Mouse (Mus musculus): ENCODE measurements at regions not wholly inside any gene's neighbourhood (a gene's known extent, or its start where the extent isn't known, plus 50 kb on each side); places are given as distances from the start of the nearest gene placed in this dataset.

DNA sequence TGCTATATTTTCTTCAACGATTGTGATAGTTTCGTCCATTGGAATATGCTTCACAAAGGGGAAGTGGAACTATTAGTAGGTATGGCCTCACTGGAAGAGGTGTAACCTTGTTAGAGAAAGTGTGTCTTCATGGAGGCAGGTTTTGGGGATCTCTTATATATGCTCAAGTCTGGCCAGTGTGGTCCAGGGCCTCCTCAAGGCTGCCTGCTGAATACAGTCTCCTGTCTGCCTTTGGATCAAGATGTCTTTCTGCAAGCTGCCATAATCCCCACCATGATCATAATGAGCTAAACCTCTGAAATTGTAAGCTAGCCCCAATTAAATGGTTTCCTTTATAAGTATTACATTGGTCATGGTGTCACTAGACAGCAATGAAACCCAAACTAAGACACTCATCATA is 384.3 kb downstream of the Btbd3 start:
- no peak for DNase-seq (ENCODE audit: low spot score in 2 of 2)

DNA sequence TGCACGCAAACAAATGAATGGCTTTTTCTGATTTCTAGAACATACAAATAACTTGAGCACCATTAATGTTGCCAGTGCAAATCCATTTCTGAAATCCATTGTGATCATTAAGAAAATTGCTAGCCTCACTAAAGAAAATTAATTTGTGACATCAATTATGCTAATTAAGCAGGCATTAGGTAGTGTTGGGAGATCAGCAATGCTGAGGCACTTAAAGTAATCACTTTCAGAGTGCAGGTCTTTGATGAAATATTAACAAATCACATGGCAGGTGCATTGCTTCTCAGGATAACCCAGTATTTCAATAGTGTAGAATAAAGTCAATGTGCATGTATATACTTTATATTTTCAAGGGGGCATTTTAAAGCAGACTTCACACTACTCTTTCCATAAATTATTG is 385.0 kb downstream of the Btbd3 start:
- no peak for DNase-seq (ENCODE audit: low spot score in 2 of 2)

DNA sequence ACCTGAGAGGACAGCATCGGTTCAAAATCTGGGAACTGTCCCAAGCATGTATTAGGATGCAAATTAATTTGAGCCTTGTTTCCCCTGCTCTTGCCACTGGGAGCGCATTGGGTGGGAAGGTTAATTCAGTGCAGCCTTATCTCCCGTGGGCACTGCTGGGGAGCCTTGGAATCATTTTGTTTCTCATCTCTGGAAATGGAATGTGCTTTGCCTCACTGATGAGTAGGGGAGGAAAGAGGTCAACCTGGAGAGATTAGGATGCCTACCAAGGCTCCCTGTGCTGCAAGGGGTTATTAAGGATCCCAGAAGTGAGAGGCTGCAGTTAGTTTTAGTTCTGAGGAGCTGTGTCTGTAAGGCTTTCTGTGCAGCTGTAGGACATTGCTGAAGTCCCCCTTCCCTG is 392.3 kb downstream of the Btbd3 start:
- no peak for DNase-seq (ENCODE audit: low spot score in 2 of 2)

DNA sequence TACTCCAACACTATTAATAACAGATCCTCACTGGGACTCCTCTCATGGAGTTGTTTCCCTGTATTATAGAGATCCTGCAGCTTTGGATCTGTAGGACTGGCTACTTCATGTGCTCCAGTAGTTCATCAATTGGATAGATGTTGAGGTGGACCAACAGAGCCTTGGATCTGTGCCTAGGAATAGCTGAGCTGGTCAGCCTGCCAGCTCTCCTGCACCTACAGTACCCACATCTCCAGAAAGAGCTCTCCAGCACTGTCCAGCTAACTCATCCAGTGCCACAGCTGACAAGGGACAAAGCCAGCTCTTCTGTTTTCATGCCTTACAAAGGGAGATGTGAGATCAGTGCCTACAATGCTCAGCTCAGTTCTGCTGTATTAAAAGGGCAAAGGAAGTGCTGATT is 403.0 kb downstream of the Btbd3 start:
- DNase-seq (ENCODE audit: low spot score in 2 of 2): no peak

DNA sequence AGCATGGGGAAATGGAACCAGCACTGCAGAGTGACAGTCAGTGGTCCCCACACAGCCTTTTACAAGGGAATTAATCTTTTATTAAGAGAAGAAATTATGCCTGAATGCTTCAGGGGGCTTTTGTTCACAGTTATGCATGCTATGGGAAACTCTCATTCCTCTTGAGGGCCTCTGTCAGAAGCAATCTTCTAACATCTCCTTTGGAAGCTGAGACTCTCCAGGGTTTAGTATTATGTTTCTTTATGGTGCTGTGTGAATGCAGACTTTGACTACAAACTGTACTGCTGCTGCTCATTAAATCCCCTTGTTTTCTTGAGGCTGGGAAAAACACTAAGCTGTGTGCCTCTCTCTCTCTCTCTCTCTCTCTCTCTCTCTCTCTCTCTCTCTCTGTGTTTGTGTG is 413.9 kb downstream of the Btbd3 start:
- DNase-seq (ENCODE audit: low spot score in 2 of 2): no peak

DNA sequence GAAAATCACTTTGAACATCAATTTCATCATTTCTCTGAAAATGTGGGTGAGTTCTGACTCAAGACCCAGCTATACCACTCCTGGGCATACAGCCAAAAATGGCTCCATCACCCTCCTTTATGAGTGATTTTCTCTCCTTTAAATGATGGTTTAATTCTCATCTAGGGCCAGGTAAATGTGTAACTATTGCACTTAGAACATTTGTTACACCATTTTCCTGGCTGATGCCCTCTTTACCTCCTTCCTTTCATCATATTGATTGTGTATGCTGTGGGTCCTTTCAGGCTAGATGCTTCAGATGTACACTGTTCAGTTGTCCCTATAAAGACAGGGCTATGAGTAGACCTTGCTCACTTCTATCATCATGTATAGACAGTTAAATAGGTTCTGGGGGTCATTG is 418.4 kb downstream of the Btbd3 start:
- DNase-seq (ENCODE audit: low spot score in 2 of 2): no peak

DNA sequence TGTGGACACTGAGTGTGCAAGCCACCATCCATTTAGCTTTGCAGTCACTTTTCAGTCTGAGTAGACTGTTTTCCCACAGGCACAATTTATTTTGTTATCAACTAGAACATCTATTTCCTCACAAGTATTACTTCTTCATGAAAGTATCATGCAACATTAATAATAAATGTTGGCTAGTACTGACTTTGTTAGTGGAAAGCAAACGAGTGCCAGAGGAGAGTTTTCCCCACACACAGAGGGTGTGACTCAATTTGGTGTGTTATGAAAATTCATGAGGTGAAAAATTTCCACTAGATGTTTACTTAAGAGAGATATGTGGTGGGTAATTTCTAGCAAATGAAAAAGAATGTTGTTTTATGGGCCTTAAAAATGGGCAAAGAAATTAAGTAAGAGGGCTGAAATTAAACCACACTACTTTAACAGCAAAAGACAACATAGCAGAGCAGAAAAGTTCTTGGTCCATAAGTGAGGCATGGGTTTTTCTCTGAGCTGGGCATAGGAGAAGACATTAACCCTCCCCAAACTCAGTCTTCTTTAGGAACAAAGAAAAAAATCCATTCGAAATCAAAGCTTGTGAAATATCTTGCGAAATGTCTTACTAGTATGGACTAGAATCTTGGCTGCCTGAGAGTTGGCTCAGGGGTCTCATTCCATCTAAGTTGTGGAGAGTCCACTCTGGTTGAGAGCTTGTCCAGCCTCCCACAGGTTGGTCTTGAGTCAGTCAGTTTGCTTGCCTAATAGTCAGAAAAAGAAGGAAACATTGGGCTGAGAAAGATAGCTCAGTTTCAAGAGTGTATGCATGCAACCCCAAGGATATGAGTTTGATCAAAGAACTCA is 419.1 kb downstream of the Btbd3 start:
- DNase-seq (ENCODE audit: low spot score in 2 of 2): no peak

DNA sequence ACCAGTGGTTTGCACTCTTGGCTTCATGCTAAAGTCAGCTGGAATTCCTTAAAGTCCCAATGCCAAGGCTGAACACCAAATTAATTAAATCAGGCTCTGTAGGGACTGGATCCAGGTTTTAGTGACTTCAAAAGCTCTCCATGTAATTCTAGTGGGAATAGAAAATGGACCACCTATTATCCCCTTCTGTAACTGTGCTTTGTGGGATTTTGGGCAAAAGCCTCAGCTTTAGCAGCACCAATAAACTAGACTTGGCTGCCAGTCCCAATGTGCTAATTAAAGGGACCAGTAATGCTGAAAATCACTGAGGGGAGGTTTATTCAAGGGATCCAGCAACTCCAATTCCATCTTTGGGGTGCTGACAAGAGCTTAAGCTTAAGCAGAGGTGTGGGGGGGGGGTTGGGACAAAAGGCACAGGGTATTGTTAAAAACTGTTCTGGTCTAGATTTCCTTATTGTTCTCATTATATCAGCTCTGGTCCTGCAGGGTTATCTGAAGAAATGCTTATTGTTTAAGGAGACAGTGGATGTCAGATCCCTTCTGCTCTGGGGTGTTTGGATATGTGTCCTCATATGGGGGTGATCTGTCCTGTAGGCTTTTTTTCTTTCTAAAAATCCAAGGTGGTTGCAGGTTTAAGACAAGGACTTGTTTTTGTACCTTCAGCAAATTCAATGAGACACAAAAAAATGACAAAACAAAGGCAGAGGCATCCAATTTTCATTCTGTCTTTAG is 431.9 kb downstream of the Btbd3 start:
- peak; percentile 36 to 51 for DNase-seq (ENCODE audit: low spot score in 2 of 2)

DNA sequence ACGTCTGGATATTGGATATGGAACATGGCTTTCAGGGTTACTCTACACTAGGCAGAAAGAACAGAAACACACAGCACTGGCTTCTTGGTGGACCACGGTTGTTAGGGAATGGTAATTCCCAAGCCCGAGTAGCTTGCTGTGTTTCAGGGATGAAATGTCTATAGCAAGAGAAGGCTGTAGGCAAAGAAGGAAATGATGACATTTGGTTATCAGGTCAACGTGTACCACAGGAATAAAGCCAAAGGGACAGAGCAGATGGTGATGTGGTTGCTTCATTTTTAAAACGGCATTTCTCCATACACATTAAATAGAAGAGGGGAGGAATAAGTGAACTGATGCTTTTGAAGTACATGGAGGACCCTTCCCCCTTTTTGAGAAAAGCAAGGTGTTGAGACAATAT is 433.1 kb downstream of the Btbd3 start:
- no peak for DNase-seq (ENCODE audit: low spot score in 2 of 2)

DNA sequence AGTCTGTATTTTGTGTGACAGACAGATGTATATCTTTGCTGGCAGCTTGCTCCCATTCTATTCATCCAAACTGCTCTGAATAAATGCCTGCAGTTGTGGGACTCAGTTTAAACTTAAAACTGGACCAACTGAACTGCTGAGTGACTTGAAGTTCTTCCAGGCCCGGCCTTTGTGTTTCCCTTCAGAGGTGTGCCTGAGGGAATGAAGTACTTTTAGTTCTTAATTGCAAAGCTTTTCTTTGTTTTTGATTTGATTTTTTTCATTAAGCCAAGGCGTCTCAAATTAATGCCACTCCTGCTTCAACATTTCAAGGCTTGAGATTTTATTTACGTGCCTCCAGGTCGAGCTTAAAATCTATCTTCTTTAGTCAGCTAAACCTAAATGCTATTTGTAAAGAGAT is 446.4 kb downstream of the Btbd3 start:
- DNase-seq (ENCODE audit: low spot score in 2 of 2): no peak

DNA sequence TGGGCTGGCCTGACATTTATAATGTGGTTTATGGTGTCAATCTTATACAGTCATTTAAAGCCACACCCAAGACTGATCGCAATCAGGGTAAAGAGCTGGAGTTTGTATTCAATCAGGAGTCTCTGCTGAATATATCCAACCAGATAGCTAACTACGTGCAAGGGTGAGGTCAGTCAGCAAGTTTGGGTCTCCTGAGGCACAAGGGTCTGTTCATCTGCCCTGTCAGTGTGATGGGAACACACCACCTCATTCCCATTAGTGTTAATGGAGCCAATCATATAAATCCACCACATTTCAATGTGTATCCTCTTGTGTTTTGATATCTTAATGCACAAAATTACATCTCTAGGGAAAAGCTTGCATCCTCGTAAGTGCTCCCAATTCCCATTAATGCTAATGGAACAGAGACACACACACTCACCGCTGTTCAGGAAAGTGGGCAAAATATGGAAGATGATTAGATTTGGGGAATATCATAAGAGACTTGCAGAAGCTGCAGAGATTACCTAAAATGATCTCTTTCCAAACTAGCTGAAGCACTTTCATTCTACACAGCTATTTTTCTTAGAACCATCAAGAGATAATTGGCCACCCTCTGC is 447.7 kb downstream of the Btbd3 start:
- no peak for DNase-seq (ENCODE audit: low spot score in 2 of 2)

DNA sequence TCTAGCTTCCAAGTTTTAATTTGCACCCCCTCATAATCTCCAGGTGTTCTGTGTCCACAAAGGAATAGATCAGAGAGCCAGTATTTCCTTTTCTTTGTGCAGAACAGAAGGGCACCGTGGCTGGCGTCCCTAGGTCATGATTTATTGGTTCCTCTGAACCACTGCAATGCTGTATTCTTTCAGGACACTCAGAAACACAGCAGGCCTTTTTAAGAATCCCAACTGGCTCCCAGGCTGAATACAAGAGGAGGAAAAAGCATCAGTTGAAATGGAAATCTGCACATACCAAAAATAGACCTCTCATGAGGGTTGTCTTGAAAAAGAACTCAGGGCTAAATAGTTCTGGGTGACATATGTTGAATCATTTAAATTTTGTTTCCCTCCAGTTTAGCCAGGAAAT is 452.4 kb downstream of the Btbd3 start:
- DNase-seq (ENCODE audit: low spot score in 2 of 2): peak; percentile 32 to 55

DNA sequence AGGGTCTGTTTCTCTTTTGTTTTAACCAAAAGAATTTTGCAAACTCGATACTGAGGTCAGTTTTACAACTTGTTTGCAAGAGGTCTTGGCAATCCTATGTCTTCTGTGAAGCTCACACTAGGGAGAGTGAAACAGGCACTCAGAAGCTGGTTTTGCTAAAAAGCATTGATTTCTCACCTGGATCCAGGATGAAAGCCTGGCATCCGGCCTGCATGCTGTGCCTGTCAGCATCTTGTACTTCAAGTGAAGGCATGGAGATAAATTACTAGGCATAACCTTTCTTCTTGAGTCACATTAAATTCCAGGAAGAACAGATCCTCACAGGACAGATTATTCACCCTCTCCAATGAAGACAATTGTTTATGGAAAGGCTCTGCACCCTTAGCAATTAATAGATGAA is 477.5 kb downstream of the Btbd3 start:
- no peak for DNase-seq (ENCODE audit: low spot score in 2 of 2)

DNA sequence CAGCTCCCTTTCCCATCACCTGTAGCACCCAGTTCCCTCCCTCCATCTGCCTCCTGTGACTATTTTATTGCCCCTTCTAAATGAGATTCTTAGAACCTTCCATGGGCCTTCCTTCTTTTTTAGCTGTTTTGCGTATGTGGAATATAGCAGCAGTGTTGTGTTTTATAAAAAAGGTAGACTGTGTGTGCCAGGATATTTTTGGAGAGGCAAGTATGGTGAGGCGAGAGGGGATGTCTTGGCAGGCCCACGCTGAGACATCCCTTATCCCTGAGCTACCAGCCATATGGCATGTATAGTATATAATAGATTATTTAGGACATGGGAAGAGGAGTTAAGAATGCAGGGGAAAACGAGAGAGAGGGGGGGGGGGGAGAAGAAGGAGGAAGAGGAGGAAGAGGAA is 488.4 kb downstream of the Btbd3 start:
- DNase-seq (ENCODE audit: low spot score in 2 of 2): peak in 1 of 2 experiments; percentile 45

DNA sequence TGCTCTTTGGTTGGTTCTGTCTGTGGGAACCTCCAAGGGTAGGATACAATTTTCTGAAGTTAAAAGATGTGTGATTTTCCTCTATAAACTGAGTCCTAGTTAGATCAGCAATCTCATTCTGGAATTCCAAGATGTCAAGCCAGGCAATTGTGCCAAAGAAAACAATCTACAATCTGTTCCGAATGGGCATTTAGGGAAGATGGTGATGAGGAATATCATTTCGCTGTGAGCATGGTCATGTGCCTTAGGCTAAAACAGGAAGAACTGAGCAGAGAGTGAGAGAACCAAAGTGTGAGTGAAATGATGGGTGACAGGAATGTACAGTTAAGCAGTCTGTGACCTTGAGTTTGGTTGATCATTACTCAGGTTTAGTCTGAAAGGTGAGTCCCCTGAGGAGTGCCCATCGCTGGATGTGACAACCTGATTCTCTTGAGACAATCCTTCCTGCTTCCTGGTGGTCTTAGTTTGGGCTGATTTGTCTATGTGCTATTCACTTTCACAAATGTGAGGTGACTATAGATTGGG is 504.1 kb downstream of the Btbd3 start:
- DNase-seq (ENCODE audit: low spot score in 2 of 2): no peak

DNA sequence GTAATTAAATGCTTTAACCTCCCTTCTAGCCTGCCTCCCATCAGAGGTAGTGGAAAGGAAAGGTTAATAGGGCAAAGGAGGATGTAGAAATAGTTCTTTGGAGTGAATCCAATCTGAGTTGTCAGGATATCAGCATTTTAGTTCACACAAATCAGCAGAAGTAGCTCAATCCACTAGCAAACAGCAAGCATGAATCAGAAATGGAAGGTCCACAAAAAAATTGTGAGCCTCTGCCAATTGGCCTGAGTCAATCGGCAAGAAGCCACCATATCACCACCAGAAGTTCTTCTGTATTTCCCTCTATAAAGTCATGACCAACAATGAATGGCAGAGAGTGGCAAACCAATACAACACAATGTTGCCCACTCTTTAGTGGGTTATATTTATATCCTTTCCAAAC is 505.0 kb downstream of the Btbd3 start:
- no peak for DNase-seq (ENCODE audit: low spot score in 2 of 2)

DNA sequence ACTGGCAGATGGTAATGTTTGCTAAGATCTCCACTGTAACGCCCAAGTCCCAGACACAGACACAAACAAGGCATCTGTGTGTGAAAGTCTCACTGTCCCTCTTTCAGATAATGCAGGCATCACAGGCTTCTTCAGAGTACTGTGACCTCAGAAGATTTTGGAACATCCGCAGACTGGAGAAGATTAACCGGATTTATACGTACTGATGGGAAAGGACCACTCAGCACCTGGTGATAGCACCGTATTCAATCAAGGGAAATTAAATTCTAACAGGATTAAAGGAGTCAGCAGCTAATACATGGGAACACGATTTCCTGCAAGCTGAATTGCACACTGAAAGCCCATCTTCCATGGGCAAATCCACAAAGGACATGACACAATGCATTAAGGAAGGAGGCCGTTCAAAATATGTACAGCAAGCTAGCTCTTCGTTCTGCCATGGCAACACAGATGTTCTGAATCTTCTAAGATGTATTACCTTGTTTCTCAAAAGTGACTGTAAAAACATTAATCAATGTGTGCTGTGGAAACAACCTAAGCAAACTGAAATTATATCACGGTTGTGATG is 510.0 kb downstream of the Btbd3 start:
- no peak for DNase-seq (ENCODE audit: low spot score in 2 of 2)

DNA sequence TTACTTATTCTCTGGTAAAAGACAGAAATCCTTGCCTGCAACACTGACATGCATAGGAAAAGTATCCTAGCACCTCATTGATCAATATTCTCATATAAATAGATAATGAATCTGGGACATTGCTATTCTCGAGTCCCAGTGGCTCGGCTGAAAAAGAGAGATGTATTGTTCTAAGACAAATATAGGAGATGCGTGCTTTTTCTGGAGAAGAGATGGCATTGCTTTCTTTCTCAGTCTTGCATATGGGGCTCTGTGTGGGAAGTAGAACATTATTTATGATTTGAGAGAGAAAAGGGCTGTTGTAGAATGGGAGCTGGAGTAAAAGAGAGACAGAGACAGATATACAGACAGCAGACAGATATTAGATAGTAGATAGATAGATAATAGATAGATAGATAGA is 527.4 kb downstream of the Btbd3 start:
- no peak for DNase-seq (ENCODE audit: low spot score in 2 of 2)

DNA sequence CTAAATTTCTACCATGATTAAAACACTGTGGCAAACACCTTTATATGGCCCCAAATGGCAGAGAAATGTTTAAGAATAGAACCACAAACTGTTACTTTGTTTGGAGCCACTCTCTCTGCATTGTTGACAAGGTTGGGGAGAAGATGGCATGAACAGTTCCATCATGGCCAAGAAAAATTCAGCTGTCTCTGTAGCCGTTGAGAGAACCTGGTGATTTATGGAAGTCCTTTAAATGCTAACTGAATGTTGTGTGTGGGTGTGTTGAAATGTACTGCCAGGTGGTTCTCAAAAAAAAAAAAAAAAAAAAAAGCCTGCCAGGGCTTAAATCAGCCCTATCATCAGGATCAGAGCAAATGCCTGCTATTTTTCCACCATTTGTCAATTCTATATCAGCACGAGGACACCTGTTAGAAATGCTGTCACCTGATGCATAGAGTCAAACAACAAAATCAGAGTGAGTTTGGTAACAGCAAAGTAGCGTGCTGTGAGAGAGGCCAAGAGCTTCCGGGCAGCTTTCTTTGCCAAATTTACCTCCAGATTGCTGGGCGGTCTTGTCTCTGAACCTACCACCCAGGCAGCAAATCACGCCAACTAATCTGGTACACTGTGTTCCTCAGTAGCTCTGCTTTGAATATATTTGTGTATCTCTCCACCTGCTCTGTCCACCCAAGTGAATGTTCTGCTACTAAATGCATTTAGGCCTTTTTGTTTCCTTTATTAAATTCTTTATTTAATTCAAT is 536.5 kb downstream of the Btbd3 start:
- DNase-seq (ENCODE audit: low spot score in 2 of 2): no peak

DNA sequence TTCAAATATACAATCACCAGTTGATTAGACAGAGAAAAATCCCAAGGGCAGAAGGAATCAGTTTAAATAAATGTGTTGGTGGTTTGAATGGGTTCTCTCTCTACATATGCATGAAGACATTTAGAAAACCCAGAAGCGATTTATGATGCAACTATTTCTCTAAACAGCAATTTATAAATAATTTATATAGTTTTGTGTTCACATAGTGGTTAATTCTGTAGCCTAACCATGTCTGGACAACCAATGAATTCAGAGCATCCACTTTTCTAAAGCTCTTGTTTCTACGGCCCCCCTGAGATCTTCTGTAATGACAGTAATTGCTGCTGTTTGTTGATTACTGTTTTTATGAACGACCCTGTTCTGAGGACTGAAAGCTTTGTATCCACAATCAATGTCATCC is 549.8 kb downstream of the Btbd3 start:
- DNase-seq (ENCODE audit: low spot score in 2 of 2): no peak

DNA sequence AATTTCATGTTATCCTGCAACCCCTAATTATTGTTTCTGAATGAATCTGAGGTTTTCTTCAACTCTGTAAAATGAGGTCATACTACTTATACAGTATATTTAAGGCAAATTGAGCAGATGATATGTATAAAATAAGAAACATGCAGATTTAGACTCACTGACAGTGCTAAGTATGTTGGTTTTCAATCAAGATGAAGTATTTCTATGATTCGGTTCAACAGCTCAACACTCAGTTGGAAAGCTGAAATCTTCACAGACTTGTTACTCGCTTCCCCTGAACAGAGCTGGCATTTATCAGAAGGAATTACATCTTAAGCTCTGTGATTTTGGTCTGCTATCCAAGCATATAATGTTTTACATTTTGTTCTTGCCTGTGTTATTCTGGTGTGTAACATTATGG is 553.4 kb downstream of the Btbd3 start:
- DNase-seq (ENCODE audit: low spot score in 2 of 2): no peak

DNA sequence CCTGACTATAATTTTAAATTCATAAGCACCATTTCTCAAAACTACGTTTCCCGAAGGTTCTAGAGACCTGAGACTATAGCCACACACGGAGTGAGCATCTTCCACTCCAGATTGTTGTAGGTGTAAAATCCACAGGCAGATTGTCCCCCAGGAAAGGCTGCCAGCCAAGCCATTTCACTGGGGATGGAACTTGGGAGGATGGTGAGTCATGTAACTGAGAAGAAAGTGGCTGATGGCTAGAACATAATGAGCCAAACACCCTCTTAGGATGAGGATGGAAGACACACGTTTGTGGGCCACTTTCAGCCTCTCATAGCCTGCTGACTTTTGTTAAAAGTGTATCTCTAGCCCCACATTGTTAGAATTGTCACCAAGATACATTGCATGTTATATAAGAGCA is 564.1 kb downstream of the Btbd3 start:
- DNase-seq (ENCODE audit: low spot score in 2 of 2): peak; percentile 74 to 77

Data from right cerebral cortex, postnatal 10 days (tissue).